ENCODE assay signal across 15 mouse cellular contexts in genomic region chr5:102847859-102848258, GRCm38 (mm10).
DNase-seq lines count a peak whose midpoint lies in the region; ATAC-seq and TF ChIP-seq lines count a peak whose summit lies in the region.
"Had no signal": no experiment of that assay in that cellular context is flagged by ENCODE, and none has a peak within 500 bp of the region (broad histone marks: within the 10 kb centered on the region; RNA-seq: fewer than 3 reads in every experiment).

No protein-coding gene starts in this region.

- no peaks in the 10 kb centered on the region for H3K27me3 ChIP-seq in heart, embryonic 14.5 days (ENCODE audit: control insufficient read depth, insufficient read depth, low read length)
- no peaks in the 10 kb centered on the region for H3K27me3 ChIP-seq in heart, embryonic 12.5 days (replicated peaks)
- peaks cover 4% of the 10 kb centered on the region; the same call in 1 of the 2 replicates for H3K27me3 ChIP-seq in neural tube, embryonic 13.5 days

- WGBS in heart, embryonic 14.5 days = 60% methylated on average over 4 of the region's 4 CpGs
- 51% methylated on average over 4 of the region's 4 CpGs for WGBS in heart, embryonic 12.5 days
- 57% methylated on average over 4 of the region's 4 CpGs for WGBS in neural tube, embryonic 13.5 days
- WGBS in olfactory bulb, adult 2 months = 49% methylated on average over 4 of the region's 4 CpGs

- no peak overlapping the region for H3K9ac ChIP-seq in heart, embryonic 14.5 days (ENCODE audit: low read length)
- H3K9ac ChIP-seq in heart, embryonic 12.5 days = no peak overlapping the region
- H3K9ac ChIP-seq in neural tube, embryonic 13.5 days = no peak overlapping the region
- H3K9ac ChIP-seq: liver, embryonic 14.5 days had no signal

- peak overlapping the region in 1 of 2 experiments; percentile 44; a peak in 2 of 4 replicates for H3K27ac ChIP-seq in heart, embryonic 14.5 days (replicated peaks in 1 of 2; ENCODE audit: control insufficient read depth in 1 of 2, insufficient read depth in 1 of 2, low read depth in 2 of 2, low read length in 2 of 2)
- no peak overlapping the region for H3K27ac ChIP-seq in heart, embryonic 12.5 days (ENCODE audit: poor library complexity, severe bottlenecking)
- no peak overlapping the region for H3K27ac ChIP-seq in neural tube, embryonic 13.5 days (replicated peaks)
- peak overlapping the region; percentile 3; the same call in 1 of the 2 replicates for H3K27ac ChIP-seq in olfactory bulb, adult 2 months (ENCODE audit: insufficient read depth, low read depth, low read length)
- H3K27ac ChIP-seq: forebrain, embryonic 10.5 days; limb, embryonic 10.5 days; liver, embryonic 14.5 days; macrophage had no signal

- H3K4me3 ChIP-seq in heart, embryonic 14.5 days (ENCODE audit: control insufficient read depth in 1 of 2, insufficient read depth in 1 of 2, low read depth in 1 of 2, low read length in 2 of 2) = no peak overlapping the region
- H3K4me3 ChIP-seq in heart, embryonic 12.5 days = no peak overlapping the region
- no peak overlapping the region for H3K4me3 ChIP-seq in neural tube, embryonic 13.5 days
- H3K4me3 ChIP-seq in olfactory bulb, adult 2 months (ENCODE audit: insufficient read depth, low read depth, low read length) = no peak overlapping the region
- H3K4me3 ChIP-seq: forebrain, embryonic 10.5 days; limb, embryonic 10.5 days had no signal

- no peak for TF ChIP-seq POLR2A in olfactory bulb, adult 2 months (IDR thresholded peaks at IDR 0.05; ENCODE audit: insufficient read depth, low read depth, low read length)

- DNase-seq in neural tube, embryonic 10.5 days (ENCODE audit: extremely low spot score, low spot score) = no peak
- DNase-seq in kidney, postnatal 14 days = peak; percentile 59
- DNase-seq in cerebellum, postnatal 4 days (ENCODE audit: low spot score in 2 of 2) = no peak
- DNase-seq in yolk sac, embryonic 10.5 days (ENCODE audit: low spot score) = no peak
- DNase-seq: adrenal gland, postnatal 14 days; cerebellum, adult 9-11 months had no signal

- no peak for TF ChIP-seq CTCF in olfactory bulb, adult 2 months (IDR thresholded peaks at IDR 0.05; ENCODE audit: insufficient read depth, low read depth, low read length)

- peaks cover 10 to 16% of the 10 kb centered on the region in 2 experiments for H3K4me1 ChIP-seq in heart, embryonic 14.5 days (ENCODE audit: control insufficient read depth in 2 of 2, insufficient read depth in 2 of 2, low read length in 2 of 2)
- peaks cover 17% of the 10 kb centered on the region for H3K4me1 ChIP-seq in heart, embryonic 12.5 days (replicated peaks)
- peaks cover 31% of the 10 kb centered on the region for H3K4me1 ChIP-seq in neural tube, embryonic 13.5 days (replicated peaks)
- H3K4me1 ChIP-seq in olfactory bulb, adult 2 months (ENCODE audit: control insufficient read depth, insufficient read depth, low read length) = peaks cover 9% of the 10 kb centered on the region

- peak overlapping the region; percentile 21 for H3K4me2 ChIP-seq in heart, embryonic 14.5 days (ENCODE audit: low read length)
- no peak overlapping the region for H3K4me2 ChIP-seq in heart, embryonic 12.5 days
- H3K4me2 ChIP-seq in neural tube, embryonic 13.5 days = peak overlapping the region; percentile 69

- H3K9me3 ChIP-seq in heart, embryonic 14.5 days (ENCODE audit: control insufficient read depth, low read length) = no peaks in the 10 kb centered on the region
- H3K9me3 ChIP-seq in heart, embryonic 12.5 days (replicated peaks) = no peaks in the 10 kb centered on the region
- no peaks in the 10 kb centered on the region for H3K9me3 ChIP-seq in neural tube, embryonic 13.5 days
- H3K9me3 ChIP-seq: forebrain, embryonic 10.5 days; limb, embryonic 10.5 days had no signal

- H3K36me3 ChIP-seq in heart, embryonic 14.5 days (ENCODE audit: control insufficient read depth, insufficient read depth, low read length) = no peaks in the 10 kb centered on the region
- no peaks in the 10 kb centered on the region for H3K36me3 ChIP-seq in heart, embryonic 12.5 days
- H3K36me3 ChIP-seq in neural tube, embryonic 13.5 days = no peaks in the 10 kb centered on the region
- H3K36me3 ChIP-seq: forebrain, embryonic 10.5 days; limb, embryonic 10.5 days had no signal

- no peak for ATAC-seq in heart, embryonic 14.5 days (ENCODE audit: insufficient number of reproducible peaks, insufficient read depth, low FRiP score, low read depth)
- no peak for ATAC-seq in heart, embryonic 12.5 days (ENCODE audit: insufficient number of reproducible peaks, low FRiP score)
- ATAC-seq in neural tube, embryonic 13.5 days (ENCODE audit: low read depth) = no peak
- ATAC-seq: intestine, postnatal 0 days had no signal
